ENCODE assay signal across 12 mouse cellular contexts in genomic region chr3:87766284-87766667, GRCm38 (mm10). TPM values are rescaled to one million over a fixed set of nuclear protein-coding genes. Genes with fewer than 3 reads are reported as not detected.
DNase-seq lines count a peak whose midpoint lies in the region; ATAC-seq and TF ChIP-seq lines count a peak whose summit lies in the region.
"Had no signal": no experiment of that assay in that cellular context is flagged by ENCODE, and none has a peak within 500 bp of the region (broad histone marks: within the 10 kb centered on the region; RNA-seq: fewer than 3 reads in every experiment).

No protein-coding gene starts in this region.

- WGBS in kidney, adult 2 months: 78% methylated on average over 3 of the region's 3 CpGs
- 63% methylated on average over 3 of the region's 3 CpGs for WGBS in bone marrow, adult 2 months
- WGBS in liver, embryonic 11.5 days: 78% methylated on average over 3 of the region's 3 CpGs

- H3K27me3 ChIP-seq in kidney, adult 2 months (replicated peaks; ENCODE audit: control insufficient read depth, insufficient read depth, low read length): no peaks in the 10 kb centered on the region
- no peaks in the 10 kb centered on the region; the same call in none of the 2 replicates for H3K27me3 ChIP-seq in liver, embryonic 11.5 days (replicated peaks; ENCODE audit: control insufficient read depth, insufficient read depth, low read length)

- H3K27ac ChIP-seq in kidney, adult 2 months (ENCODE audit: insufficient read depth, low read depth, low read length): peak overlapping the region; percentile 89
- H3K27ac ChIP-seq in bone marrow, adult 2 months (ENCODE audit: control insufficient read depth, insufficient read depth, low read depth, low read length, poor library complexity): peak overlapping the region; percentile 19; the same call in 1 of the 2 replicates
- peak overlapping the region; percentile 62 for H3K27ac ChIP-seq in brown adipose tissue, adult 24 weeks (replicated peaks; ENCODE audit: low read depth, low read length)
- H3K27ac ChIP-seq in liver, embryonic 11.5 days (ENCODE audit: low read depth, low read length): peak overlapping the region; percentile 80
- H3K27ac ChIP-seq: forebrain, embryonic 13.5 days; midbrain, embryonic 12.5 days had no signal

- H3K4me1 ChIP-seq in kidney, adult 2 months (ENCODE audit: control insufficient read depth, insufficient read depth, low read length): peaks cover 9% of the 10 kb centered on the region; the same call in 1 of the 2 replicates
- peaks cover 4% of the 10 kb centered on the region for H3K4me1 ChIP-seq in bone marrow, adult 2 months (ENCODE audit: control insufficient read depth, insufficient read depth, low read length)
- peaks cover 8% of the 10 kb centered on the region; the same call in 1 of the 2 replicates for H3K4me1 ChIP-seq in brown adipose tissue, adult 24 weeks (ENCODE audit: control insufficient read depth, insufficient read depth, insufficient read length, low read length)
- H3K4me1 ChIP-seq in liver, embryonic 11.5 days (replicated peaks; ENCODE audit: control insufficient read depth, insufficient read depth, low read length): peaks cover 47% of the 10 kb centered on the region

- TF ChIP-seq CTCF in kidney, adult 2 months (conservative IDR thresholded peaks at IDR 0.05; ENCODE audit: insufficient read depth, insufficient read length, low read depth, low read length): no peak
- TF ChIP-seq CTCF in bone marrow, adult 2 months (IDR thresholded peaks at IDR 0.05; ENCODE audit: control insufficient read depth, insufficient read depth, low read length): no peak

- no peaks in the 10 kb centered on the region for H3K9me3 ChIP-seq in liver, embryonic 11.5 days (ENCODE audit: control insufficient read depth, low read length)
- H3K9me3 ChIP-seq: forebrain, embryonic 13.5 days; limb, embryonic 13.5 days; midbrain, embryonic 12.5 days had no signal

- peak overlapping the region; percentile 67 for H3K4me2 ChIP-seq in liver, embryonic 11.5 days
- H3K4me2 ChIP-seq: midbrain, embryonic 12.5 days had no signal

- no peak for TF ChIP-seq POLR2A in kidney, adult 2 months (IDR thresholded peaks at IDR 0.05; ENCODE audit: low read depth, low read length)
- TF ChIP-seq POLR2A in bone marrow, adult 2 months (IDR thresholded peaks at IDR 0.05; ENCODE audit: borderline replicate concordance, control insufficient read depth, low read depth, low read length): no peak

- H3K9ac ChIP-seq in liver, embryonic 11.5 days (ENCODE audit: low read depth, low read length): no peak overlapping the region
- H3K9ac ChIP-seq: forebrain, embryonic 13.5 days; limb, embryonic 13.5 days; midbrain, embryonic 12.5 days had no signal

- no peak for DNase-seq in kidney, adult 2 months
- DNase-seq in kidney, postnatal 36 days: no peak
- no peak for DNase-seq in liver, embryonic 11.5 days (ENCODE audit: low spot score)
- no peak for DNase-seq in adrenal gland, postnatal 10 days
- DNase-seq in c-Kit-positive CD71-positive TER-119-positive erythroid progenitor cells, embryonic 14.5 days (ENCODE audit: low spot score): no peak
- DNase-seq: spleen, adult 18-20 months; thymus, postnatal 25 days had no signal

- H3K4me3 ChIP-seq in kidney, adult 2 months (ENCODE audit: insufficient read depth, low read depth, low read length): peak overlapping the region; percentile 6; the same call in 1 of the 2 replicates
- no peak overlapping the region for H3K4me3 ChIP-seq in bone marrow, adult 2 months (replicated peaks; ENCODE audit: control insufficient read depth, low read depth, low read length)
- peak overlapping the region; percentile 13 for H3K4me3 ChIP-seq in brown adipose tissue, adult 24 weeks (ENCODE audit: insufficient read depth, low read depth, low read length)
- H3K4me3 ChIP-seq in liver, embryonic 11.5 days (ENCODE audit: low read depth, low read length): no peak overlapping the region
- H3K4me3 ChIP-seq: forebrain, embryonic 13.5 days; limb, embryonic 13.5 days; midbrain, embryonic 12.5 days had no signal

- no peak for ATAC-seq in liver, embryonic 11.5 days (replicated peaks; ENCODE audit: low FRiP score)
- ATAC-seq: forebrain, embryonic 13.5 days had no signal

- no peaks in the 10 kb centered on the region for H3K36me3 ChIP-seq in kidney, adult 2 months (ENCODE audit: control insufficient read depth, insufficient read depth, low read length)
- H3K36me3 ChIP-seq in liver, embryonic 11.5 days (ENCODE audit: control insufficient read depth, insufficient read depth, low read length): no peaks in the 10 kb centered on the region
- H3K36me3 ChIP-seq: limb, embryonic 13.5 days; midbrain, embryonic 12.5 days had no signal

RNA-seq across cellular contexts. Expression of gene Lrrc71, which starts 17.9 kb away (rescaled TPM):
- polyA plus RNA-seq in kidney, adult 2 months (2012; rRNA removed): 0.20 and 0.48 TPM in 2 replicates
- 1.4 and 11.7 TPM in 2 replicates for polyA plus RNA-seq in bone marrow, adult 2 months (2011; ENCODE audit: insufficient read depth, insufficient read length, low replicate concordance, missing spikeins)
- polyA plus RNA-seq in brown adipose tissue, adult 24 weeks (2012; ENCODE audit: insufficient read depth, insufficient read length, missing spikeins): 0.38 TPM in 1 of 2 replicates, not detected in the other
- 0.23 TPM in 1 of 2 replicates, not detected in the other for polyA plus RNA-seq in liver, embryonic 11.5 days (2014; fragmentation: Nextera tagmentation; extraction: Ambion mirVana)
- total RNA-seq in adrenal gland, postnatal 10 days (2021): under 1 TPM; 0.24 to 0.58 TPM

RNA-seq across cellular contexts. Expression of gene Ntrk1, which starts 28.7 kb away (rescaled TPM):
- 2.5 and 4.5 TPM in 2 replicates for polyA plus RNA-seq in kidney, adult 2 months (2012; rRNA removed)
- polyA plus RNA-seq in bone marrow, adult 2 months (2011; ENCODE audit: insufficient read depth, insufficient read length, low replicate concordance, missing spikeins): not detected in 2 replicates
- polyA plus RNA-seq in brown adipose tissue, adult 24 weeks (2012; ENCODE audit: insufficient read depth, insufficient read length, missing spikeins): not detected in 2 replicates
- polyA plus RNA-seq in liver, embryonic 11.5 days (2014; fragmentation: Nextera tagmentation; extraction: Ambion mirVana): 0.62 and 1.1 TPM in 2 replicates
- total RNA-seq in adrenal gland, postnatal 10 days (2021): 10 to 100 TPM; 11.6 to 23.6 TPM

RNA-seq across cellular contexts. Expression of gene Insrr, which starts 30.5 kb away (rescaled TPM):
- polyA plus RNA-seq in kidney, adult 2 months (2012; rRNA removed): 23.9 and 27.8 TPM in 2 replicates
- not detected in 2 replicates for polyA plus RNA-seq in bone marrow, adult 2 months (2011; ENCODE audit: insufficient read depth, insufficient read length, low replicate concordance, missing spikeins)
- not detected in 2 replicates for polyA plus RNA-seq in brown adipose tissue, adult 24 weeks (2012; ENCODE audit: insufficient read depth, insufficient read length, missing spikeins)
- polyA plus RNA-seq in liver, embryonic 11.5 days (2014; fragmentation: Nextera tagmentation; extraction: Ambion mirVana): 0.05 and 0.06 TPM in 2 replicates
- 1 to 10 TPM in 1 of 2 experiments, under 1 TPM in 1; 0.99 to 2.7 TPM for total RNA-seq in adrenal gland, postnatal 10 days (2021)

RNA-seq across cellular contexts. Expression of gene Pear1, which starts 57.8 kb away (rescaled TPM):
- 60.5 and 71.0 TPM in 2 replicates for polyA plus RNA-seq in kidney, adult 2 months (2012; rRNA removed)
- polyA plus RNA-seq in bone marrow, adult 2 months (2011; ENCODE audit: insufficient read depth, insufficient read length, low replicate concordance, missing spikeins): 17.6 and 22.4 TPM in 2 replicates
- polyA plus RNA-seq in brown adipose tissue, adult 24 weeks (2012; ENCODE audit: insufficient read depth, insufficient read length, missing spikeins): 2.7 and 4.0 TPM in 2 replicates
- polyA plus RNA-seq in liver, embryonic 11.5 days (2014; fragmentation: Nextera tagmentation; extraction: Ambion mirVana): 15.5 and 18.4 TPM in 2 replicates
- total RNA-seq in adrenal gland, postnatal 10 days (2021): 10 to 100 TPM; 29.7 to 30.9 TPM

Comparison
In these comparisons a context has a peak if more than half of its experiments do, and no peak if none do; other contexts are left out.
1. H3K27ac ChIP-seq: peak in every context shown above with its lines; median percentile 89 in kidney, adult 2 months; 80 in liver, embryonic 11.5 days; 62 in brown adipose tissue, adult 24 weeks; 19 in bone marrow, adult 2 months.
2. H3K4me3 ChIP-seq: peak in kidney, adult 2 months (single experiment) and brown adipose tissue, adult 24 weeks (single experiment); none in bone marrow, adult 2 months (single experiment) and liver, embryonic 11.5 days (single experiment).
3. RNA of gene Insrr, which starts 30.5 kb away (polyA plus RNA-seq): 23.9 to 27.8 TPM in kidney, adult 2 months; not detected in bone marrow, adult 2 months, 0.05 to 0.06 TPM in liver, embryonic 11.5 days and not detected in brown adipose tissue, adult 24 weeks; every median in the first group is over 10 times any median in the second.